Mouse (Mus musculus): Measurements from ENCODE around the gene Rtp1. TPM values are rescaled to one million over a fixed set of nuclear protein-coding genes. Genes with fewer than 3 reads are reported as not detected.
A peak's percentile ranks its signal among the peaks of the same experiment; 100 is the strongest.

Rtp1 gene
- polyA plus RNA-seq, 1 experiment from 2014 or later = not detected

- Histone ChIP-seq H3K4me3 (ENCODE audit: low read length) (no peak overlapping the region), H3K36me3 (ENCODE audit: control insufficient read depth, insufficient read depth, low read length) (no peaks in the 10 kb centered on the region), H3K27me3 (ENCODE audit: control insufficient read depth, insufficient read depth, low read length) (no peaks in the 10 kb centered on the region), H3K9me3 (ENCODE audit: control insufficient read depth, low read length) (no peaks in the 10 kb centered on the region), H3K4me2 (replicated peaks; ENCODE audit: low read depth, low read length) (peak overlapping the region; percentile 12; the same call in 1 of the 2 replicates), H3K4me1 (ENCODE audit: control insufficient read depth, insufficient read depth, low read length) (no peaks in the 10 kb centered on the region), H3K9ac (ENCODE audit: low read depth, low read length) (no peak overlapping the region), H3K27ac (ENCODE audit: low read depth, low read length) (no peak overlapping the region)
- peak; percentile 75; the same call in 1 of the 2 replicates for ATAC-seq (ENCODE audit: low FRiP score, low TSS enrichment)
- 36% methylated on average over 10 of the region's 10 CpGs for whole genome bisulfite sequencing
These were observed 12.7 kb upstream of the Rtp1 start for GRCm38 (mm10) chr16:23416261-23416656.

GRCm38 (mm10) chr16:23416657-23417293 lies 12.2 kb upstream of the Rtp1 start:
- Histone ChIP-seq H3K27me3 (ENCODE audit: control insufficient read depth, insufficient read depth, low read length) (no peaks in the 10 kb centered on the region), H3K27ac (ENCODE audit: low read depth, low read length) (no peak overlapping the region), H3K4me2 (replicated peaks; ENCODE audit: low read depth, low read length) (peak overlapping the region; percentile 12; the same call in 1 of the 2 replicates), H3K9me3 (ENCODE audit: control insufficient read depth, low read length) (no peaks in the 10 kb centered on the region), H3K4me3 (ENCODE audit: low read length) (no peak overlapping the region), H3K36me3 (ENCODE audit: control insufficient read depth, insufficient read depth, low read length) (no peaks in the 10 kb centered on the region), H3K4me1 (ENCODE audit: control insufficient read depth, insufficient read depth, low read length) (no peaks in the 10 kb centered on the region), H3K9ac (ENCODE audit: low read depth, low read length) (no peak overlapping the region)
- peak; percentile 54; the same call in 1 of the 2 replicates for ATAC-seq (ENCODE audit: low FRiP score, low TSS enrichment)
- WGBS = 47% methylated on average over 9 of the region's 9 CpGs

- ATAC-seq (ENCODE audit: low FRiP score, low TSS enrichment) = no peak
- 67% methylated on average over 13 of the region's 13 CpGs for WGBS
- no peak overlapping the region for H3K4me3 ChIP-seq (ENCODE audit: low read length)
- no peaks in the 10 kb centered on the region for H3K27me3 ChIP-seq (ENCODE audit: control insufficient read depth, insufficient read depth, low read length)
- no peaks in the 10 kb centered on the region for H3K36me3 ChIP-seq (ENCODE audit: control insufficient read depth, insufficient read depth, low read length)
- no peaks in the 10 kb centered on the region for H3K4me1 ChIP-seq (ENCODE audit: control insufficient read depth, insufficient read depth, low read length)
- H3K9ac ChIP-seq (ENCODE audit: low read depth, low read length) = no peak overlapping the region
- no peaks in the 10 kb centered on the region for H3K9me3 ChIP-seq (ENCODE audit: control insufficient read depth, low read length)
- H3K4me2 ChIP-seq (replicated peaks; ENCODE audit: low read depth, low read length) = no peak overlapping the region
- no peak overlapping the region for H3K27ac ChIP-seq (ENCODE audit: low read depth, low read length)
These were observed 11.3 kb upstream of the Rtp1 start for GRCm38 (mm10) chr16:23417456-23418240.

GRCm38 (mm10) chr16:23419565-23420085 lies 9.3 kb upstream of the Rtp1 start:
- Histone ChIP-seq H3K9me3 (ENCODE audit: control insufficient read depth, low read length) (no peaks in the 10 kb centered on the region), H3K4me1 (ENCODE audit: control insufficient read depth, insufficient read depth, low read length) (no peaks in the 10 kb centered on the region), H3K4me2 (replicated peaks; ENCODE audit: low read depth, low read length) (no peak overlapping the region), H3K4me3 (ENCODE audit: low read length) (no peak overlapping the region), H3K9ac (ENCODE audit: low read depth, low read length) (no peak overlapping the region), H3K27ac (ENCODE audit: low read depth, low read length) (no peak overlapping the region), H3K36me3 (ENCODE audit: control insufficient read depth, insufficient read depth, low read length) (no peaks in the 10 kb centered on the region), H3K27me3 (ENCODE audit: control insufficient read depth, insufficient read depth, low read length) (no peaks in the 10 kb centered on the region)
- WGBS = 75% methylated on average over 8 of the region's 8 CpGs
- no peak for ATAC-seq (ENCODE audit: low FRiP score, low TSS enrichment)

- H3K4me2 ChIP-seq (replicated peaks; ENCODE audit: low read depth, low read length) = no peak overlapping the region
- H3K4me3 ChIP-seq (ENCODE audit: low read length) = no peak overlapping the region
- no peak for ATAC-seq (ENCODE audit: low FRiP score, low TSS enrichment)
- no peaks in the 10 kb centered on the region for H3K27me3 ChIP-seq (ENCODE audit: control insufficient read depth, insufficient read depth, low read length)
- H3K36me3 ChIP-seq (ENCODE audit: control insufficient read depth, insufficient read depth, low read length) = no peaks in the 10 kb centered on the region
- 56% methylated on average over 5 of the region's 5 CpGs for WGBS
- no peaks in the 10 kb centered on the region for H3K4me1 ChIP-seq (ENCODE audit: control insufficient read depth, insufficient read depth, low read length)
- no peaks in the 10 kb centered on the region for H3K9me3 ChIP-seq (ENCODE audit: control insufficient read depth, low read length)
- H3K27ac ChIP-seq (ENCODE audit: low read depth, low read length) = no peak overlapping the region
- no peak overlapping the region for H3K9ac ChIP-seq (ENCODE audit: low read depth, low read length)
These were observed 5.1 kb upstream of the Rtp1 start for GRCm38 (mm10) chr16:23423825-23424224.

- Histone ChIP-seq H3K9ac (ENCODE audit: low read depth, low read length) (no peak overlapping the region), H3K9me3 (ENCODE audit: control insufficient read depth, low read length) (no peaks in the 10 kb centered on the region), H3K36me3 (ENCODE audit: control insufficient read depth, insufficient read depth, low read length) (no peaks in the 10 kb centered on the region), H3K27me3 (ENCODE audit: control insufficient read depth, insufficient read depth, low read length) (no peaks in the 10 kb centered on the region), H3K4me3 (ENCODE audit: low read length) (no peak overlapping the region), H3K4me1 (ENCODE audit: control insufficient read depth, insufficient read depth, low read length) (no peaks in the 10 kb centered on the region), H3K27ac (ENCODE audit: low read depth, low read length) (no peak overlapping the region), H3K4me2 (replicated peaks; ENCODE audit: low read depth, low read length) (no peak overlapping the region)
- no peak for ATAC-seq (ENCODE audit: low FRiP score, low TSS enrichment)
- 71% methylated on average over 1 of the region's 1 CpGs for WGBS
These were observed 1.2 kb upstream of the Rtp1 start for GRCm38 (mm10) chr16:23427701-23428100.

- no peak for ATAC-seq (ENCODE audit: low FRiP score, low TSS enrichment)
- Histone ChIP-seq H3K4me1 (ENCODE audit: control insufficient read depth, insufficient read depth, low read length) (no peaks in the 10 kb centered on the region), H3K9ac (ENCODE audit: low read depth, low read length) (no peak overlapping the region), H3K9me3 (ENCODE audit: control insufficient read depth, low read length) (no peaks in the 10 kb centered on the region), H3K27ac (ENCODE audit: low read depth, low read length) (no peak overlapping the region), H3K27me3 (ENCODE audit: control insufficient read depth, insufficient read depth, low read length) (no peaks in the 10 kb centered on the region), H3K4me3 (ENCODE audit: low read length) (no peak overlapping the region), H3K36me3 (ENCODE audit: control insufficient read depth, insufficient read depth, low read length) (no peaks in the 10 kb centered on the region), H3K4me2 (replicated peaks; ENCODE audit: low read depth, low read length) (no peak overlapping the region)
- 80% methylated on average over 8 of the region's 8 CpGs for WGBS
These were observed 1.1 kb downstream of the Rtp1 start for GRCm38 (mm10) chr16:23429991-23430390.

GRCm38 (mm10) chr16:23437404-23438166 lies 8.7 kb downstream of the Rtp1 start:
- WGBS = 50% methylated on average over 12 of the region's 12 CpGs
- no peak; the same call in 1 of the 2 replicates for ATAC-seq (ENCODE audit: low FRiP score, low TSS enrichment)
- no peaks in the 10 kb centered on the region for H3K4me1 ChIP-seq (ENCODE audit: control insufficient read depth, insufficient read depth, low read length)
- no peaks in the 10 kb centered on the region for H3K36me3 ChIP-seq (ENCODE audit: control insufficient read depth, insufficient read depth, low read length)
- no peaks in the 10 kb centered on the region for H3K9me3 ChIP-seq (ENCODE audit: control insufficient read depth, low read length)
- H3K9ac ChIP-seq (ENCODE audit: low read depth, low read length) = no peak overlapping the region
- no peak overlapping the region for H3K4me3 ChIP-seq (ENCODE audit: low read length)
- H3K27me3 ChIP-seq (ENCODE audit: control insufficient read depth, insufficient read depth, low read length) = no peaks in the 10 kb centered on the region
- no peak overlapping the region for H3K27ac ChIP-seq (ENCODE audit: low read depth, low read length)
- H3K4me2 ChIP-seq (replicated peaks; ENCODE audit: low read depth, low read length) = no peak overlapping the region
